Mouse (Mus musculus): ENCODE measurements around the gene Gm20696. TPM values are rescaled to one million over a fixed set of nuclear protein-coding genes. Genes with fewer than 3 reads are reported as not detected.
A peak's percentile ranks its signal among the peaks of the same experiment; 100 is the strongest.

Gene Gm20696
- polyA plus RNA-seq, 1 experiment from 2014 or later: 6.4 TPM

- no peak for DNase-seq (ENCODE audit: low spot score)
Measured at GRCm38 (mm10) chr6:99573343-99573742, 93.3 kb downstream of the Gm20696 start.

GRCm38 (mm10) chr6:99572071-99572470, 94.5 kb downstream of the Gm20696 start:
- no peak for DNase-seq (ENCODE audit: low spot score)

GRCm38 (mm10) chr6:99566921-99567320, 99.7 kb downstream of the Gm20696 start:
- DNase-seq (ENCODE audit: low spot score): peak; percentile 62

GRCm38 (mm10) chr6:99564766-99565165, 101.8 kb downstream of the Gm20696 start:
- peak; percentile 37 for DNase-seq (ENCODE audit: low spot score)

GRCm38 (mm10) chr6:99556950-99557349, 109.6 kb downstream of the Gm20696 start:
- no peak for DNase-seq (ENCODE audit: low spot score)

- DNase-seq (ENCODE audit: low spot score): no peak
Measured at GRCm38 (mm10) chr6:99552816-99553215, 113.8 kb downstream of the Gm20696 start.

GRCm38 (mm10) chr6:99546416-99546815, 120.2 kb downstream of the Gm20696 start:
- no peak for DNase-seq (ENCODE audit: low spot score)

GRCm38 (mm10) chr6:99545437-99545836, 121.2 kb downstream of the Gm20696 start:
- no peak for DNase-seq (ENCODE audit: low spot score)

GRCm38 (mm10) chr6:99541105-99541504, 125.5 kb downstream of the Gm20696 start:
- DNase-seq (ENCODE audit: low spot score): no peak

- no peak for DNase-seq (ENCODE audit: low spot score)
Measured at GRCm38 (mm10) chr6:99540653-99541052, 125.9 kb downstream of the Gm20696 start.

GRCm38 (mm10) chr6:99540146-99540545, 126.5 kb downstream of the Gm20696 start:
- DNase-seq (ENCODE audit: low spot score): no peak

GRCm38 (mm10) chr6:99538194-99538941, 128.2 kb downstream of the Gm20696 start:
- no peak for DNase-seq (ENCODE audit: low spot score)

GRCm38 (mm10) chr6:99534211-99534745, 132.3 kb downstream of the Gm20696 start:
- no peak for DNase-seq (ENCODE audit: low spot score)

- no peak for DNase-seq (ENCODE audit: low spot score)
Measured at GRCm38 (mm10) chr6:99532458-99532857, 134.1 kb downstream of the Gm20696 start.

- DNase-seq (ENCODE audit: low spot score): no peak
Measured at GRCm38 (mm10) chr6:99528972-99529371, 137.6 kb downstream of the Gm20696 start.

GRCm38 (mm10) chr6:99527457-99528105, 139.0 kb downstream of the Gm20696 start:
- DNase-seq (ENCODE audit: low spot score): no peak

- peak; percentile 55 for DNase-seq (ENCODE audit: low spot score)
Measured at GRCm38 (mm10) chr6:99525351-99525750, 141.2 kb downstream of the Gm20696 start.

GRCm38 (mm10) chr6:99523679-99524370, 142.8 kb downstream of the Gm20696 start:
- no peak for DNase-seq (ENCODE audit: low spot score)

GRCm38 (mm10) chr6:99523109-99523632, 143.4 kb downstream of the Gm20696 start:
- DNase-seq (ENCODE audit: low spot score): peak; percentile 71

- peak; percentile 89 for DNase-seq (ENCODE audit: low spot score)
Measured at GRCm38 (mm10) chr6:99522359-99523108, 144.1 kb downstream of the Gm20696 start, which contains the start of gene Foxp1. Foxp1 (minus strand) TSS chr6:99522721.
